ENCODE assay signal across 8 mouse cellular contexts in genomic region chr8:92363217-92364147, GRCm38 (mm10). TPM values are rescaled to one million over a fixed set of nuclear protein-coding genes. Genes with fewer than 3 reads are reported as not detected.
DNase-seq lines count a peak whose midpoint lies in the region; ATAC-seq and TF ChIP-seq lines count a peak whose summit lies in the region.

No protein-coding gene starts in this region.

- no peak for ATAC-seq in liver, embryonic 11.5 days (replicated peaks; ENCODE audit: low FRiP score)
- ATAC-seq in liver, postnatal 0 days = no peak
- ATAC-seq in hindbrain, embryonic 11.5 days (ENCODE audit: low FRiP score) = 0 out of 2 replicates have a peak, but pooled peaks have one; percentile 20
- ATAC-seq in midbrain, embryonic 13.5 days = no peak
- no peak for ATAC-seq in megakaryocyte progenitor cell, adult 5-6 weeks (replicated peaks; ENCODE audit: poor library complexity)

- no peak overlapping the region; the same call in 1 of the 2 replicates for H3K4me2 ChIP-seq in liver, embryonic 11.5 days
- H3K4me2 ChIP-seq in liver, postnatal 0 days (ENCODE audit: low read depth, low read length) = no peak overlapping the region
- peak overlapping the region; percentile 73 for H3K4me2 ChIP-seq in hindbrain, embryonic 11.5 days (replicated peaks; ENCODE audit: low read depth, low read length)
- H3K4me2 ChIP-seq in midbrain, embryonic 13.5 days (replicated peaks) = peak overlapping the region; percentile 61

- no peak for TF ChIP-seq CTCF in liver, postnatal 0 days (IDR thresholded peaks at IDR 0.05; ENCODE audit: low read depth)

- H3K27me3 ChIP-seq in liver, embryonic 11.5 days (replicated peaks; ENCODE audit: control insufficient read depth, insufficient read depth, low read length) = peaks cover 96% of the 10 kb centered on the region
- peaks cover 96% of the 10 kb centered on the region for H3K27me3 ChIP-seq in liver, postnatal 0 days (ENCODE audit: insufficient read depth, low read length)
- H3K27me3 ChIP-seq in hindbrain, embryonic 11.5 days (ENCODE audit: control insufficient read depth, insufficient read depth, low read length) = peaks cover 16% of the 10 kb centered on the region
- peaks cover 35% of the 10 kb centered on the region for H3K27me3 ChIP-seq in midbrain, embryonic 13.5 days

- peak; percentile 45 for DNase-seq in liver, embryonic 11.5 days (ENCODE audit: low spot score)
- no peak for DNase-seq in liver, postnatal 0 days
- DNase-seq in embryo, embryonic 11 days = peak; percentile 71
- peak; percentile 77 for DNase-seq in hindbrain, embryonic 11.5 days (ENCODE audit: low spot score)
- no peak for DNase-seq in testis, postnatal 14 days (ENCODE audit: low spot score)
- no peak for DNase-seq in thymus, postnatal 14 days

- WGBS in liver, embryonic 11.5 days = 3% methylated on average over 45 of the region's 45 CpGs
- 3% methylated on average over 45 of the region's 45 CpGs for WGBS in liver, postnatal 0 days (ENCODE audit: insufficient replicate concordance)
- 4% methylated on average over 42 of the region's 45 CpGs for WGBS in hindbrain, embryonic 11.5 days
- WGBS in midbrain, embryonic 13.5 days = 2% methylated on average over 45 of the region's 45 CpGs

- TF ChIP-seq EP300 in liver, postnatal 0 days (IDR thresholded peaks at IDR 0.05; ENCODE audit: low read depth) = no peak

- no peak overlapping the region for H3K9ac ChIP-seq in liver, embryonic 11.5 days (ENCODE audit: low read depth, low read length)
- no peak overlapping the region for H3K9ac ChIP-seq in liver, postnatal 0 days (replicated peaks)
- peak overlapping the region; percentile 66 for H3K9ac ChIP-seq in hindbrain, embryonic 11.5 days (ENCODE audit: low read depth, low read length)
- H3K9ac ChIP-seq in midbrain, embryonic 13.5 days (replicated peaks) = peak overlapping the region; percentile 71

- no peaks in the 10 kb centered on the region for H3K9me3 ChIP-seq in liver, embryonic 11.5 days (ENCODE audit: control insufficient read depth, low read length)
- no peaks in the 10 kb centered on the region for H3K9me3 ChIP-seq in liver, postnatal 0 days (ENCODE audit: low read length)
- no peaks in the 10 kb centered on the region for H3K9me3 ChIP-seq in hindbrain, embryonic 11.5 days (ENCODE audit: control insufficient read depth, low read length)
- no peaks in the 10 kb centered on the region for H3K9me3 ChIP-seq in midbrain, embryonic 13.5 days

- H3K36me3 ChIP-seq in liver, embryonic 11.5 days (ENCODE audit: control insufficient read depth, insufficient read depth, low read length) = no peaks in the 10 kb centered on the region
- no peaks in the 10 kb centered on the region for H3K36me3 ChIP-seq in liver, postnatal 0 days (replicated peaks; ENCODE audit: insufficient read depth, low read length)
- 0 out of 2 replicates have a peak, but pooled peaks cover 3% of the 10 kb centered on the region for H3K36me3 ChIP-seq in hindbrain, embryonic 11.5 days (ENCODE audit: control insufficient read depth, insufficient read depth, low read length)
- peaks cover 9% of the 10 kb centered on the region for H3K36me3 ChIP-seq in midbrain, embryonic 13.5 days

- no peak overlapping the region for H3K27ac ChIP-seq in liver, embryonic 11.5 days (ENCODE audit: low read depth, low read length)
- H3K27ac ChIP-seq in liver, postnatal 0 days (ENCODE audit: low read depth) = no peak overlapping the region
- H3K27ac ChIP-seq in hindbrain, embryonic 11.5 days (ENCODE audit: low read depth, low read length) = peak overlapping the region; percentile 87
- peak overlapping the region; percentile 86 for H3K27ac ChIP-seq in midbrain, embryonic 13.5 days

- H3K4me1 ChIP-seq in liver, embryonic 11.5 days (replicated peaks; ENCODE audit: control insufficient read depth, insufficient read depth, low read length) = peaks cover 13% of the 10 kb centered on the region; the same call in 1 of the 2 replicates
- 0 out of 2 replicates have a peak, but pooled peaks cover 2% of the 10 kb centered on the region for H3K4me1 ChIP-seq in liver, postnatal 0 days (ENCODE audit: insufficient read depth)
- H3K4me1 ChIP-seq in hindbrain, embryonic 11.5 days (replicated peaks; ENCODE audit: control insufficient read depth, insufficient read depth, low read length) = peaks cover 8% of the 10 kb centered on the region
- H3K4me1 ChIP-seq in midbrain, embryonic 13.5 days (replicated peaks) = peaks cover 70% of the 10 kb centered on the region

- no peak overlapping the region for H3K4me3 ChIP-seq in liver, embryonic 11.5 days (ENCODE audit: low read depth, low read length)
- H3K4me3 ChIP-seq in liver, postnatal 0 days (ENCODE audit: low read depth, low read length) = no peak overlapping the region
- H3K4me3 ChIP-seq in hindbrain, embryonic 11.5 days (ENCODE audit: low read depth, low read length) = peak overlapping the region; percentile 38
- H3K4me3 ChIP-seq in midbrain, embryonic 13.5 days (replicated peaks) = peak overlapping the region; percentile 46

RNA-seq across cellular contexts. Expression of gene Irx5, which starts 6.1 kb away (rescaled TPM):
- 1.3 and 1.4 TPM in 2 replicates for polyA plus RNA-seq in liver, embryonic 11.5 days (2014; fragmentation: Nextera tagmentation; extraction: Ambion mirVana)
- not detected in 2 replicates for polyA plus RNA-seq in liver, postnatal 0 days (2015; fragmentation: Nextera tagmentation; extraction: Ambion mirVana)
- polyA plus RNA-seq in hindbrain, embryonic 11.5 days (2014; fragmentation: Nextera tagmentation; extraction: Ambion mirVana) = 23.2 and 25.5 TPM in 2 replicates
- polyA plus RNA-seq in midbrain, embryonic 13.5 days (2015; fragmentation: Nextera tagmentation; extraction: Ambion mirVana) = 24.6 and 30.6 TPM in 2 replicates
- total RNA-seq in megakaryocyte progenitor cell, adult 5-6 weeks (2015) = not detected in 2 replicates
- not detected in 2 replicates for total RNA-seq in megakaryocyte progenitor cell, adult 5-6 weeks (2017)

Comparison
In these comparisons a context has a peak if more than half of its experiments do, and no peak if none do; other contexts are left out.
1. DNase-seq: peak in liver, embryonic 11.5 days (single experiment), embryo, embryonic 11 days (single experiment) and hindbrain, embryonic 11.5 days (single experiment); none in liver, postnatal 0 days (single experiment), testis, postnatal 14 days (single experiment) and thymus, postnatal 14 days (single experiment).
2. H3K27ac ChIP-seq: peak in hindbrain, embryonic 11.5 days (single experiment) and midbrain, embryonic 13.5 days (single experiment); none in liver, embryonic 11.5 days (single experiment) and liver, postnatal 0 days (single experiment).
3. H3K4me2 ChIP-seq: peak in hindbrain, embryonic 11.5 days (single experiment) and midbrain, embryonic 13.5 days (single experiment); none in liver, embryonic 11.5 days (single experiment) and liver, postnatal 0 days (single experiment).
4. H3K4me3 ChIP-seq: peak in hindbrain, embryonic 11.5 days (single experiment) and midbrain, embryonic 13.5 days (single experiment); none in liver, embryonic 11.5 days (single experiment) and liver, postnatal 0 days (single experiment).
5. H3K9ac ChIP-seq: peak in hindbrain, embryonic 11.5 days (single experiment) and midbrain, embryonic 13.5 days (single experiment); none in liver, embryonic 11.5 days (single experiment) and liver, postnatal 0 days (single experiment).
6. RNA of gene Irx5, which starts 6.1 kb away (polyA plus RNA-seq): 24.6 to 30.6 TPM in midbrain, embryonic 13.5 days and 23.2 to 25.5 TPM in hindbrain, embryonic 11.5 days; 1.3 to 1.4 TPM in liver, embryonic 11.5 days and not detected in liver, postnatal 0 days; every median in the first group is over 10 times any median in the second.